ENCODE assay signal across 10 mouse cellular contexts in the genomic region with DNA sequence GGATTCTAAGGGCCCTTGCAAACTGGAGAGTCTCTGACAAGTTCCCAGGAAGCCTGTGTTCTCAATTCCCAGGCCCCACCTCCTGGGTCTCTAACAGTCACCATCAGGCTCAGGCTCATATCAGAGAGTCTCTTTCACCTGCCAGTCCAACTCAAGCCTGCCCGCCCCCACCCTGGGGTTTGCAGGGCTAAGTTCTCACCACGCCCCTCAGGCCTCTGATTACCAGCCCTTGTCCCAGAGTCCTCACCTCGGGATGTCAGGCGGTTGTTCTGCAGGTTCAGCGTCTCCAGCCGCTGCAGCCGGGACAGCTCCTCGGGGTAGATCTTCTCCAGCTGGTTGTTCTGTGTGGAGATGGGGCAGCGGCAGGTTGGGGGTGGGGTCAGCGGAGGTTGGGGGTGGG. TPM values are rescaled to one million over a fixed set of nuclear protein-coding genes. Genes with fewer than 3 reads are reported as not detected.
DNase-seq lines count a peak whose midpoint lies in the region; ATAC-seq and TF ChIP-seq lines count a peak whose summit lies in the region.
"Had no signal": no experiment of that assay in that cellular context is flagged by ENCODE, and none has a peak within 500 bp of the region (broad histone marks: within the 10 kb centered on the region; RNA-seq: fewer than 3 reads in every experiment).

No protein-coding gene starts in this region.

- no peaks in the 10 kb centered on the region for H3K9me3 ChIP-seq in forebrain, embryonic 12.5 days
- H3K9me3 ChIP-seq in forebrain, postnatal 0 days (ENCODE audit: low read length) = no peaks in the 10 kb centered on the region
- no peaks in the 10 kb centered on the region for H3K9me3 ChIP-seq in embryonic facial prominence, embryonic 13.5 days

- ATAC-seq in forebrain, embryonic 12.5 days (ENCODE audit: low FRiP score) = no peak
- ATAC-seq in forebrain, postnatal 0 days = no peak
- ATAC-seq in embryonic facial prominence, embryonic 13.5 days (ENCODE audit: insufficient number of reproducible peaks, insufficient read depth, low FRiP score, low TSS enrichment, low read depth) = no peak
- ATAC-seq in inflammation-experienced regulatory T-cells, adult 6 months = no peak

- H3K27me3 ChIP-seq in forebrain, embryonic 12.5 days = peaks cover 37% of the 10 kb centered on the region
- no peaks in the 10 kb centered on the region; the same call in 1 of the 2 replicates for H3K27me3 ChIP-seq in forebrain, postnatal 0 days (ENCODE audit: insufficient read depth, low read length)
- H3K27me3 ChIP-seq in embryonic facial prominence, embryonic 13.5 days = peaks cover 13% of the 10 kb centered on the region

- no peaks in the 10 kb centered on the region for H3K36me3 ChIP-seq in forebrain, embryonic 12.5 days (replicated peaks)
- H3K36me3 ChIP-seq in forebrain, postnatal 0 days (ENCODE audit: insufficient read depth) = no peaks in the 10 kb centered on the region
- no peaks in the 10 kb centered on the region for H3K36me3 ChIP-seq in embryonic facial prominence, embryonic 13.5 days

- no peak overlapping the region for H3K4me3 ChIP-seq in forebrain, embryonic 12.5 days (replicated peaks)
- no peak overlapping the region for H3K4me3 ChIP-seq in forebrain, postnatal 0 days (ENCODE audit: low read depth, low read length)
- no peak overlapping the region for H3K4me3 ChIP-seq in embryonic facial prominence, embryonic 13.5 days

- DNase-seq in forebrain, postnatal 0 days = no peak
- DNase-seq in kidney, postnatal 14 days = peak; percentile 81
- DNase-seq in lung, postnatal 14 days = peak; percentile 53
- DNase-seq in adrenal gland, postnatal 4 days (ENCODE audit: low spot score in 2 of 2) = no peak
- DNase-seq in left cerebral cortex, adult 11 months (ENCODE audit: low spot score) = no peak

- no peak overlapping the region for H3K9ac ChIP-seq in forebrain, embryonic 12.5 days
- no peak overlapping the region for H3K9ac ChIP-seq in forebrain, postnatal 0 days
- no peak overlapping the region for H3K9ac ChIP-seq in embryonic facial prominence, embryonic 13.5 days

- H3K4me2 ChIP-seq in forebrain, embryonic 12.5 days = peak overlapping the region; percentile 37
- no peak overlapping the region for H3K4me2 ChIP-seq in forebrain, postnatal 0 days (ENCODE audit: low read depth)
- peak overlapping the region; percentile 28; the same call in 1 of the 2 replicates for H3K4me2 ChIP-seq in embryonic facial prominence, embryonic 13.5 days

- H3K27ac ChIP-seq in forebrain, embryonic 12.5 days = no peak overlapping the region
- no peak overlapping the region for H3K27ac ChIP-seq in forebrain, postnatal 0 days (ENCODE audit: low read depth, low read length)
- H3K27ac ChIP-seq in embryonic facial prominence, embryonic 13.5 days = no peak overlapping the region

- peaks cover 6% of the 10 kb centered on the region for H3K4me1 ChIP-seq in forebrain, embryonic 12.5 days
- H3K4me1 ChIP-seq in forebrain, postnatal 0 days (ENCODE audit: insufficient read depth) = no peaks in the 10 kb centered on the region
- H3K4me1 ChIP-seq in embryonic facial prominence, embryonic 13.5 days = peaks cover 4% of the 10 kb centered on the region

- 5% methylated on average over 10 of the region's 10 CpGs for WGBS in forebrain, embryonic 12.5 days
- 10% methylated on average over 10 of the region's 10 CpGs for WGBS in forebrain, postnatal 0 days
- 1% methylated on average over 10 of the region's 10 CpGs for WGBS in embryonic facial prominence, embryonic 13.5 days

- no peak for TF ChIP-seq CTCF in forebrain, postnatal 0 days (IDR thresholded peaks at IDR 0.05; ENCODE audit: low read depth)

RNA-seq across cellular contexts. Expression of a gene that starts 57.1 kb away (rescaled TPM):
- not detected in 2 replicates for polyA plus RNA-seq in forebrain, embryonic 12.5 days (2016; fragmentation: Nextera tagmentation; extraction: Ambion mirVana)
- 0.15 TPM in 1 of 2 replicates, not detected in the other for total RNA-seq in forebrain, postnatal 0 days (2014; rRNA removed)
- 0.10 TPM in 1 of 2 replicates, not detected in the other for polyA plus RNA-seq in forebrain, postnatal 0 days (2015; fragmentation: Nextera tagmentation; extraction: Ambion mirVana)
- not detected in 2 replicates for polyA plus RNA-seq in embryonic facial prominence, embryonic 13.5 days (2015; fragmentation: Nextera tagmentation; extraction: Ambion mirVana)
- under 1 TPM; 0.48 to 0.62 TPM for total RNA-seq in adrenal gland, postnatal 4 days (2021)
- polyA plus RNA-seq in inflammation-experienced regulatory T-cells, adult 6 months (2017; shearing (Covaris generic)) = not detected
- polyA plus RNA-seq: hindbrain, embryonic 11.5 days; neural tube, embryonic 11.5 days had no signal

Comparison
In these comparisons a context has a peak if more than half of its experiments do, and no peak if none do; other contexts are left out.
1. DNase-seq: peak in kidney, postnatal 14 days (single experiment) and lung, postnatal 14 days (single experiment); none in forebrain, postnatal 0 days (single experiment), adrenal gland, postnatal 4 days (0 of 2) and left cerebral cortex, adult 11 months (single experiment).